Mouse (Mus musculus): ENCODE results near the gene Zfp281.

GRCm38 (mm10) chr1:136617163-136617788 is 7.4 kb upstream of the Zfp281 start:
- TF ChIP-seq POLR2A (IDR thresholded peaks at IDR 0.05; ENCODE audit: low read depth, low read length) (no peak), CTCF (conservative IDR thresholded peaks at IDR 0.05; ENCODE audit: insufficient read depth, insufficient read length, low read depth, low read length) (no peak)

Data from kidney, adult 2 months (tissue).